In genomic region chr11:101287306-101287705, GRCm38 (mm10) we compare ENCODE assay signal across 14 mouse cellular contexts. TPM values are rescaled to one million over a fixed set of nuclear protein-coding genes. Genes with fewer than 3 reads are reported as not detected.
DNase-seq lines count a peak whose midpoint lies in the region; ATAC-seq and TF ChIP-seq lines count a peak whose summit lies in the region.
"Had no signal": no experiment of that assay in that cellular context is flagged by ENCODE, and none has a peak within 500 bp of the region (broad histone marks: within the 10 kb centered on the region; RNA-seq: fewer than 3 reads in every experiment).

No protein-coding gene starts in this region.

- H3K27ac ChIP-seq in lung, postnatal 0 days (ENCODE audit: low read length), result no peak overlapping the region
- H3K27ac ChIP-seq in midbrain, embryonic 10.5 days (replicated peaks), result no peak overlapping the region
- H3K27ac ChIP-seq: hindbrain, embryonic 15.5 days; limb, embryonic 10.5 days; neural tube, embryonic 12.5 days had no signal

- ATAC-seq in lung, postnatal 0 days, result peak; percentile 80

- H3K27me3 ChIP-seq in lung, postnatal 0 days (replicated peaks; ENCODE audit: insufficient read depth, low read length), result no peaks in the 10 kb centered on the region
- H3K27me3 ChIP-seq in midbrain, embryonic 10.5 days (ENCODE audit: low read depth, poor library complexity, severe bottlenecking), result no peaks in the 10 kb centered on the region
- H3K27me3 ChIP-seq: hindbrain, embryonic 15.5 days; neural tube, embryonic 12.5 days had no signal

- 46% methylated on average over 9 of the region's 9 CpGs for WGBS in lung, postnatal 0 days
- 91% methylated on average over 9 of the region's 9 CpGs for WGBS in midbrain, embryonic 10.5 days

- H3K9me3 ChIP-seq in lung, postnatal 0 days (ENCODE audit: low read length), result no peaks in the 10 kb centered on the region
- no peaks in the 10 kb centered on the region for H3K9me3 ChIP-seq in midbrain, embryonic 10.5 days (replicated peaks)
- H3K9me3 ChIP-seq: hindbrain, embryonic 15.5 days; limb, embryonic 10.5 days; neural tube, embryonic 12.5 days had no signal

- DNase-seq in heart, adult 11 months, result peak; percentile 97
- no peak for DNase-seq in heart, postnatal 25 days (ENCODE audit: low spot score)
- DNase-seq in urinary bladder, postnatal 36 days (ENCODE audit: low spot score in 2 of 2), result peak; percentile 46 to 72
- DNase-seq in urinary bladder, postnatal 10 days (ENCODE audit: low spot score), result no peak
- DNase-seq in lung, postnatal 0 days (ENCODE audit: low spot score), result peak; percentile 83
- no peak for DNase-seq in Muller cell, postnatal 12 days (ENCODE audit: inconsistent ontology term)
- no peak for DNase-seq in right cerebral cortex, postnatal 4 days
- DNase-seq in midbrain, embryonic 10.5 days (ENCODE audit: low spot score), result no peak
- DNase-seq: B cell, adult 2 months; embryo, embryonic 11 days; gastrocnemius, postnatal 25 days had no signal

- no peak overlapping the region for H3K4me2 ChIP-seq in lung, postnatal 0 days (replicated peaks; ENCODE audit: low read depth, low read length)
- H3K4me2 ChIP-seq: hindbrain, embryonic 15.5 days; neural tube, embryonic 12.5 days had no signal

- intact Hi-C loops in heart, postnatal 25 days (cut with DNase I), result no loop called here

- TF ChIP-seq EP300 in lung, postnatal 0 days (IDR thresholded peaks at IDR 0.05), result no peak; the same call in 1 of the 2 replicates

- H3K9ac ChIP-seq in lung, postnatal 0 days (replicated peaks; ENCODE audit: low read depth), result no peak overlapping the region
- H3K9ac ChIP-seq: hindbrain, embryonic 15.5 days; neural tube, embryonic 12.5 days had no signal

- peaks cover 22% of the 10 kb centered on the region for H3K36me3 ChIP-seq in lung, postnatal 0 days (ENCODE audit: insufficient read depth, low read length)
- H3K36me3 ChIP-seq in midbrain, embryonic 10.5 days, result peaks cover 67% of the 10 kb centered on the region

- no peaks in the 10 kb centered on the region for H3K4me1 ChIP-seq in lung, postnatal 0 days (ENCODE audit: insufficient read depth, low read depth, low read length)
- H3K4me1 ChIP-seq in midbrain, embryonic 10.5 days, result peaks cover 12% of the 10 kb centered on the region
- H3K4me1 ChIP-seq: hindbrain, embryonic 15.5 days; limb, embryonic 10.5 days; neural tube, embryonic 12.5 days had no signal

- no peak overlapping the region for H3K4me3 ChIP-seq in lung, postnatal 0 days (ENCODE audit: low read depth, low read length)
- no peak overlapping the region for H3K4me3 ChIP-seq in midbrain, embryonic 10.5 days
- H3K4me3 ChIP-seq: hindbrain, embryonic 15.5 days; limb, embryonic 10.5 days; neural tube, embryonic 12.5 days had no signal

- no peak for TF ChIP-seq CTCF in lung, postnatal 0 days (IDR thresholded peaks at IDR 0.05)

RNA-seq across cellular contexts. Expression of gene Coa3, which starts 8.4 kb away (rescaled TPM):
- total RNA-seq in heart, postnatal 25 days (2021), result 10 to 100 TPM; 89.0 to 96.9 TPM
- 159 and 166 TPM in 2 replicates for polyA plus RNA-seq in lung, postnatal 0 days (2015; fragmentation: Nextera tagmentation; extraction: Ambion mirVana)
- 223 and 228 TPM in 2 replicates for polyA plus RNA-seq in midbrain, embryonic 10.5 days (2016; fragmentation: Nextera tagmentation; extraction: Ambion mirVana)

RNA-seq across cellular contexts. Expression of gene Cntd1, which starts 8.5 kb away (rescaled TPM):
- total RNA-seq in heart, postnatal 25 days (2021), result under 1 TPM; 0.10 to 0.28 TPM
- 1.1 TPM in 2 replicates for polyA plus RNA-seq in lung, postnatal 0 days (2015; fragmentation: Nextera tagmentation; extraction: Ambion mirVana)
- 1.6 and 1.8 TPM in 2 replicates for polyA plus RNA-seq in midbrain, embryonic 10.5 days (2016; fragmentation: Nextera tagmentation; extraction: Ambion mirVana)

RNA-seq across cellular contexts. Expression of gene Becn1, which starts 14.8 kb away (rescaled TPM):
- total RNA-seq in heart, postnatal 25 days (2021), result 100 to 1,000 TPM in 1 of 2 experiments, 10 to 100 TPM in 1; 92.8 to 102 TPM
- polyA plus RNA-seq in lung, postnatal 0 days (2015; fragmentation: Nextera tagmentation; extraction: Ambion mirVana), result 149 and 152 TPM in 2 replicates
- 152 and 162 TPM in 2 replicates for polyA plus RNA-seq in midbrain, embryonic 10.5 days (2016; fragmentation: Nextera tagmentation; extraction: Ambion mirVana)

RNA-seq across cellular contexts. Expression of gene Wnk4, which starts 26.9 kb away (rescaled TPM):
- total RNA-seq in heart, postnatal 25 days (2021), result 10 to 100 TPM in 1 of 2 experiments, 1 to 10 TPM in 1; 9.6 to 14.6 TPM
- polyA plus RNA-seq in lung, postnatal 0 days (2015; fragmentation: Nextera tagmentation; extraction: Ambion mirVana), result 10.6 and 14.6 TPM in 2 replicates
- 5.4 and 8.0 TPM in 2 replicates for polyA plus RNA-seq in midbrain, embryonic 10.5 days (2016; fragmentation: Nextera tagmentation; extraction: Ambion mirVana)

RNA-seq across cellular contexts. Expression of gene Psme3, which starts 28.7 kb away (rescaled TPM):
- 10 to 100 TPM; 80.6 to 88.8 TPM for total RNA-seq in heart, postnatal 25 days (2021)
- 44.1 and 47.4 TPM in 2 replicates for polyA plus RNA-seq in lung, postnatal 0 days (2015; fragmentation: Nextera tagmentation; extraction: Ambion mirVana)
- 181 and 194 TPM in 2 replicates for polyA plus RNA-seq in midbrain, embryonic 10.5 days (2016; fragmentation: Nextera tagmentation; extraction: Ambion mirVana)

Comparison
In these comparisons a context has a peak if more than half of its experiments do, and no peak if none do; other contexts are left out.
1. DNase-seq: peak in heart, adult 11 months (single experiment), urinary bladder, postnatal 36 days (2 of 2) and lung, postnatal 0 days (single experiment); none in heart, postnatal 25 days (single experiment), urinary bladder, postnatal 10 days (single experiment), Muller cell, postnatal 12 days (single experiment), right cerebral cortex, postnatal 4 days (single experiment) and midbrain, embryonic 10.5 days (single experiment).